Mouse (Mus musculus) stomach, embryonic 14.5 days (tissue): ENCODE data around the gene Cnot3. TPM values are rescaled to one million over a fixed set of nuclear protein-coding genes. Genes with fewer than 3 reads are reported as not detected.

Experiments used
- ATAC-seq: fragments of 200-750 bp; cut with Nextera tagmentation; 2 replicates; pipeline ENCODE4 v1.8.0; 2017; ENCODE audit warnings: low read depth, moderate TSS enrichment; ENCODE audit not compliant: insufficient number of reproducible peaks, insufficient read depth, low FRiP score
- H3K27ac ChIP-seq: fragments of 300-500 bp; sonication (generic); 2 replicates; pipeline ENCODE4 v1.5.1; 2014; ENCODE audit warnings: mild to moderate bottlenecking, low read length, moderate library complexity, mixed read lengths
- H3K27me3 ChIP-seq: fragments of 300-500 bp; sonication (generic); 2 replicates; pipeline ENCODE4 v1.6.1; 2014; ENCODE audit warnings: low read length, control low read depth, mixed read lengths; ENCODE audit not compliant: control insufficient read depth, insufficient read depth
- H3K36me3 ChIP-seq: fragments of 300-500 bp; sonication (generic); 2 replicates; pipeline ENCODE4 v1.6.1; 2014; ENCODE audit warnings: mild to moderate bottlenecking, control low read depth, low read length, moderate library complexity, mixed read lengths; ENCODE audit not compliant: control insufficient read depth, insufficient read depth
- H3K4me1 ChIP-seq: fragments of 300-500 bp; sonication (generic); 2 replicates; pipeline ENCODE4 v1.6.1; 2014; ENCODE audit warnings: low read length, control low read depth, mixed read lengths; ENCODE audit not compliant: control insufficient read depth, insufficient read depth
- H3K4me2 ChIP-seq: fragments of 300-500 bp; sonication (generic); replicated peaks from 2 replicates; pipeline ENCODE4 v1.6.1; 2014; ENCODE audit warnings: low read depth, low read length, control low read depth
- H3K4me3 ChIP-seq: fragments of 300-500 bp; sonication (generic); 2 replicates; pipeline ENCODE4 v1.5.1; 2014; ENCODE audit warnings: low read depth, low read length, control low read depth
- H3K9ac ChIP-seq: fragments of 300-500 bp; sonication (generic); replicated peaks from 2 replicates; pipeline ENCODE4 v1.6.1; 2014; ENCODE audit warnings: low read depth, mild to moderate bottlenecking, control low read depth, low read length, moderate library complexity, mixed read lengths
- H3K9me3 ChIP-seq: fragments of 300-500 bp; sonication (generic); 2 replicates; pipeline ENCODE4 v1.6.1; 2016; ENCODE audit warnings: low read depth, low read length, control low read depth; ENCODE audit not compliant: control insufficient read depth
- WGBS: fragments of 180-500 bp; shearing (Covaris S2); extraction: QIAGEN DNeasy Blood & Tissue Kit; methylation state at CpG from one replicate; pipeline ENCODE4 v1.1.7; 2014; 5-methylcytosine and 5-hydroxymethylcytosine counted together
- polyA plus RNA-seq: library from polyadenylated mRNA; unstranded; fragments of >200 nt; fragmentation: Nextera tagmentation; extraction: Ambion mirVana; gene quantifications from 2 replicates; pipeline ENCODE4 v1.2.1, GENCODE M21; 2014

Cnot3 gene
- polyA plus RNA-seq, 1 experiment from 2014 or later, result 58.3 TPM

DNA sequence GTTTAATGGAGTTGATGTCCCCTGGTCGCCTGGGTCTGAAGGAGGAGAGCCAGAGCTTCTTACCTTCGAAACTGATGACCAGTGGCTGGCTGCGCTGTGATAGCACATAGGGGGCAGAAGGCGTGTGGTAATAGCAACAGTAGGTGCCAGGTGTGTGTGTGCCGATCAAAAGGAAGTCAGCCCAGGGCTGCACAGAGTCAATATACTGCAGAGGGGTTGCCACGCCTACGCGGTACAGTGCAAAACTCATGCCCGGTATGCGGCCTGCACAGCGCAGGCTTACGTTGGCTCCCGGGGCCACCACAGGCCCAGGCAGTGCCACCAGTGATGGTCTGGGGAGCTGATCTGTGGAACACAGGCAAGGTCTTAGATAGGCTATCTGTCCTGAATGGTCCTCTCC, 34.1 kb upstream of the Cnot3 start:
- 82% methylated on average over 13 of the region's 13 CpGs for WGBS
- H3K9ac ChIP-seq, result no peak overlapping the region
- ATAC-seq, result peak; percentile 80

DNA sequence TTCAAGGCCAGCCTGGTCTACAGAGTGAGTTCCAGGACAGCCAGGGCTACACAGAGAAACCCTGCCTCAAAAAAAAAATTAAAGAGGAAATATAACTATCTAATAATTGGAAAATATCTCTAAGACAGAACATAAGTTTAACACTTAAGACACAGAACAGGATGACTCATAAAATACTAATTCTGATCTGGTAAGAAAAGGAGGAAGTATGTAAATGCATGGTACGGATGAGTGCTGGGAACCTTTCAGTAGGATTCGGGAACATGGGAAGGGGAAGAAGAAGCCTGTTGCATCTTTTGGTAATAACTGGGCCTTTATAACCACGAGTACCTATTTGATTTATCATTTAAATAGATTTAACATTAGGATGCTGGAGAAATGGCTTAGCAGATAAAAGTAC, 31.0 kb upstream of the Cnot3 start:
- Histone ChIP-seq H3K27me3 (no peaks in the 10 kb centered on the region), H3K9ac (no peak overlapping the region), H3K36me3 (peaks cover under 1% of the 10 kb centered on the region; the same call in 1 of the 2 replicates), H3K4me3 (no peak overlapping the region), H3K27ac (no peak overlapping the region), H3K9me3 (no peaks in the 10 kb centered on the region), H3K4me2 (no peak overlapping the region), H3K4me1 (no peaks in the 10 kb centered on the region)
- no peak for ATAC-seq
- WGBS, result 82% methylated on average over 3 of the region's 3 CpGs

More for the DNA sequence above, 34.1 kb upstream of the Cnot3 start:
- H3K4me2 ChIP-seq, result no peak overlapping the region
- no peak overlapping the region for H3K4me3 ChIP-seq
- no peaks in the 10 kb centered on the region for H3K9me3 ChIP-seq
- no peaks in the 10 kb centered on the region for H3K27me3 ChIP-seq
- H3K27ac ChIP-seq, result no peak overlapping the region
- H3K36me3 ChIP-seq, result no peaks in the 10 kb centered on the region
- no peaks in the 10 kb centered on the region for H3K4me1 ChIP-seq

DNA sequence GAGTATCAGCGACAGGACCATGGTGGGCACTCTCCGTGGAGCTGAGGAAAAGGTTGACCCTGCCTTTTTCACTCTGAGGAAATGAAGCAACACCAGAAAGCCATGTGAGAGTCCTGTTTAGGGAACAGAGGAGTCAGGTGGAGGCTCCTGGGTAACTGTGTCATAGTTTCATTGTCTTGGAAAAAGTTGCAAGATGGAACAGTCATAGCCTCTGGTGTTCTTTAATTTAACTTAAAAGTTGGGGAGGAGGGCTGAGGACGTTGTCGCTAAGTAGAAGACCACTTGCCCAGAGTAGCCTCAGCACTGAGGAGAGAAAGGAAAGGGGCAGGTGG, 29.0 kb upstream of the Cnot3 start, which contains the start of gene Oscar:
Gene Oscar, minus strand, starts transcription at position 101 of the 332 bp plus-strand sequence.
- WGBS, result 82% methylated on average over 4 of the region's 4 CpGs
- Histone ChIP-seq H3K4me1 (no peaks in the 10 kb centered on the region), H3K9me3 (no peaks in the 10 kb centered on the region), H3K4me3 (peak within 1 kb of the TSS; percentile 62; the same call in 1 of the 2 replicates), H3K9ac (no peak within 1 kb of the TSS), H3K36me3 (peaks cover 11% of the 10 kb centered on the region; the same call in 1 of the 2 replicates), H3K4me2 (no peak within 1 kb of the TSS), H3K27ac (no peak within 1 kb of the TSS), H3K27me3 (no peaks in the 10 kb centered on the region)
- no peak for ATAC-seq

GRCm38 (mm10) chr7:3616389-3617241, 28.5 kb upstream of the Cnot3 start:
- peak overlapping the region; percentile 62; the same call in 1 of the 2 replicates for H3K4me3 ChIP-seq
- ATAC-seq, result peak; percentile 10; the same call in 1 of the 2 replicates
- WGBS, result 36% methylated on average over 6 of the region's 6 CpGs

DNA sequence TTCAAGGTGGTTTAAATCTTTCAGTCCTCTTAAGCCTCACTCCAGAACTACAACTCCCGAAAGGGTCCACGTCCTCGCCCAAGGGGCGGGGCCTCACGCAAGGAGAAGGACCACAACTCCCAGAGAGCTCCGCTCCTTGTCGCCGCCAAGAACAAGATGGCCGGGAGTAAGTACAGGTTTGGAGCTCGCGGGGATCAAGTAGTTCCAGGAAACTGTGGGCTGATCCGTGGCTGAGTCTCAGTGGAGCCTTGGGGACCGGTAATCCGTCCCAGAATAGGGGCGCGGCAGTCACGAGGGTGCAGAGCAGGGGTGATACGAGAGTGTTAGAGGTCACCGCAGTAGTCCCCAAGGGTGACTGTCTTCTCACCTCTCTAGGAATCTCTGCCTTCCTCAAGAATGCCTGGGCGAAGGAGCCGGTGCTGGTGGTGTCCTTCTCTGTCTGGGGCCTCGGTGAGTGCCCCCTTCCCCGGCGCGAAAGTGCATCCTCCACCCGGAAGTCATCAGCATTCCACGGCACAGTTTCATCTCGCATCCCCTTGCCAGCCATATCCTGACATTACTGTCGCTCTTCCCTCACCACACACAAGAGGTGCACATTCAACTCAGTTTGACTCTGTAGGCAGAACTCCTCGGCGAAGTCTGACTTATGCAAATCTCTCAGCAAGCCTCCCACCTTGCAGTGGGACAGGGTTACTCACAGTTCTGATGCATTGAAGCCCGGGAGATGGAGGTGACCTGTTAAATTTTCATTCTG, 27.6 kb upstream of the Cnot3 start, which contains the start of gene Ndufa3:
Gene Ndufa3, plus strand, starts transcription at position 132 of the 754 bp plus-strand sequence.
- 1% methylated on average over 32 of the region's 32 CpGs for WGBS
- no peaks in the 10 kb centered on the region for H3K9me3 ChIP-seq
- H3K4me3 ChIP-seq, result peak within 1 kb of the TSS; percentile 62
- H3K27ac ChIP-seq, result peak within 1 kb of the TSS; percentile 7; the same call in 1 of the 2 replicates
- H3K4me1 ChIP-seq, result no peaks in the 10 kb centered on the region
- ATAC-seq, result peak; percentile 94
- H3K4me2 ChIP-seq, result peak within 1 kb of the TSS; percentile 36
- H3K36me3 ChIP-seq, result peaks cover 11% of the 10 kb centered on the region; the same call in 1 of the 2 replicates
- peak within 1 kb of the TSS; percentile 68 for H3K9ac ChIP-seq
- no peaks in the 10 kb centered on the region for H3K27me3 ChIP-seq

More at GRCm38 (mm10) chr7:3616389-3617241, 28.5 kb upstream of the Cnot3 start:
- H3K9me3 ChIP-seq, result no peaks in the 10 kb centered on the region
- H3K36me3 ChIP-seq, result peaks cover 11% of the 10 kb centered on the region; the same call in 1 of the 2 replicates
- no peak overlapping the region for H3K9ac ChIP-seq
- no peaks in the 10 kb centered on the region for H3K27me3 ChIP-seq
- no peaks in the 10 kb centered on the region for H3K4me1 ChIP-seq
- no peak overlapping the region for H3K4me2 ChIP-seq
- H3K27ac ChIP-seq, result no peak overlapping the region

DNA sequence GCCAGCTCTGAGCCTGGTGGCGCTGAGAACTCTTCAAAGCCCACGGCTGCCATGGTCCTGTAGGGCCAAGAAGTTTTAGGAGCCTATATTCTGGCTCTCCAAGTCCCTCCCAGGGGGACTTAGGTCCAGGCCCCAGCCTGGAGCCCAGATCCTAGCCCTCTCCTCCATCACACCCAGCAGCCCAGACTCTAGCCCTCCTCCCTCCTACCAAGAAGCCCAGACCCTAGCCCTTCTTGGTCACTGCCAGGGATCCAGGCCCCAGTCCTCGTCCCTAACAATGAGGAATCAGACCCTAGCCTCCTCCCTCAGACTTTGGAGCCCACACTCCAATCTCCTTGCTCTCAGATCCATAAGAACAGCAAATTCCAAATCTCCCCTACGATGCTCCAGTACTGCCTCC, 16.0 kb upstream of the Cnot3 start:
- H3K36me3 ChIP-seq, result peaks cover 17% of the 10 kb centered on the region; the same call in 1 of the 2 replicates
- peak; percentile 12; the same call in 1 of the 2 replicates for ATAC-seq

GRCm38 (mm10) chr7:3629543-3630477, 15.3 kb upstream of the Cnot3 start, which contains the start of the genes Tfpt and Prpf31:
Gene Tfpt, minus strand, starts transcription at chr7:3629929.
Gene Prpf31, plus strand, starts transcription at chr7:3629985.
- H3K4me3 ChIP-seq, result peak within 1 kb of the TSS; percentile 73
- no peaks in the 10 kb centered on the region for H3K9me3 ChIP-seq
- peak within 1 kb of the TSS; percentile 61; the same call in 1 of the 2 replicates for H3K27ac ChIP-seq
- peaks cover 18% of the 10 kb centered on the region for H3K4me1 ChIP-seq
- 1% methylated on average over 47 of the region's 47 CpGs for WGBS
- peak within 1 kb of the TSS; percentile 98 for H3K4me2 ChIP-seq
- H3K36me3 ChIP-seq, result peaks cover 14% of the 10 kb centered on the region; the same call in 1 of the 2 replicates
- H3K9ac ChIP-seq, result peak within 1 kb of the TSS; percentile 80
- ATAC-seq, result peak; percentile 84
- no peaks in the 10 kb centered on the region for H3K27me3 ChIP-seq

More for the DNA sequence above, 16.0 kb upstream of the Cnot3 start:
- peak overlapping the region; percentile 80 for H3K9ac ChIP-seq
- peak overlapping the region; percentile 98 for H3K4me2 ChIP-seq
- no peaks in the 10 kb centered on the region for H3K9me3 ChIP-seq
- peak overlapping the region; percentile 61; the same call in 1 of the 2 replicates for H3K27ac ChIP-seq
- H3K4me3 ChIP-seq, result peak overlapping the region; percentile 73
- WGBS, result 37% methylated on average over 4 of the region's 4 CpGs
- H3K27me3 ChIP-seq, result no peaks in the 10 kb centered on the region
- peaks cover 18% of the 10 kb centered on the region for H3K4me1 ChIP-seq
